Mouse (Mus musculus): ENCODE data around the gene Nceh1.

- TF ChIP-seq CHD2 (IDR thresholded peaks at IDR 0.05; ENCODE audit: low read length) (no peak), TCF12 (IDR thresholded peaks at IDR 0.05; ENCODE audit: low read depth, low read length) (no peak), E2F4 (IDR thresholded peaks at IDR 0.05; ENCODE audit: insufficient replicate concordance, low read depth, low read length) (no peak), EP300 (IDR thresholded peaks at IDR 0.05; ENCODE audit: low read length) (no peak), SMC3 (IDR thresholded peaks at IDR 0.05; ENCODE audit: low read depth, low read length) (no peak), CTCF (conservative IDR thresholded peaks at IDR 0.05 in 1 of 2, IDR thresholded peaks at IDR 0.05 in 1 of 2; ENCODE audit: low read depth in 2 of 2, low read length in 2 of 2) (peak in 1 of 2 experiments; percentile 33; a peak in 1 of 4 replicates), RCOR1 (conservative IDR thresholded peaks at IDR 0.05; ENCODE audit: low read depth, low read length) (no peak), MXI1 (IDR thresholded peaks at IDR 0.05; ENCODE audit: low read depth, low read length) (no peak), ZMIZ1 (IDR thresholded peaks at IDR 0.05; ENCODE audit: low read depth, low read length) (no peak), MAZ (IDR thresholded peaks at IDR 0.05; ENCODE audit: low read depth, low read length) (no peak), POLR2AphosphoS2 (IDR thresholded peaks at IDR 0.05; ENCODE audit: low read depth, low read length) (no peak), BHLHE40 (IDR thresholded peaks at IDR 0.05; ENCODE audit: low read depth, low read length) (no peak)
Measured at GRCm38 (mm10) chr3:27284227-27284626, 101.5 kb downstream of the Nceh1 start.
